ENCODE assay signal across 23 mouse cellular contexts in the genomic region with DNA sequence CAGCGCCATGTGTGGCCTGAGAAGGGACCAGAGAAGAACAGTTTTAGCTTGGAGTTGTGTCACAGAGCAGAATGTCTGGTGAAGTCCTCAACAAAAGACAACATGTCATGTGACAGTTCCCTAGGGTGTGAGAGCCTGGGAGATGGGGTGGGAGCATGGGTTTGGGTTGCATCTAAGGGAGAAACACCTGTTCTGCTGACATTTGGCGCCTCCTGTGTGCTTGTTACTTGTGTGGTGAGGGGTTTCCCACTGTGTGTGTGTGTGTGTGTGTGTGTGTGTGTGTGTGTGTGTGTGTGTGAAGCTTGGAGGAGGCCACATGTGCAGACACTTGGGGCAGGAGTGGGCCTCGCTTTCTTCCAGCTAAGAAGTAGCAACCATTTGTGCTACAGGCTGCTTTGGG.
DNase-seq lines count a peak whose midpoint lies in the region; ATAC-seq and TF ChIP-seq lines count a peak whose summit lies in the region.
"Had no signal": no experiment of that assay in that cellular context is flagged by ENCODE, and none has a peak within 500 bp of the region (broad histone marks: within the 10 kb centered on the region; RNA-seq: fewer than 3 reads in every experiment).

No protein-coding gene starts in this region.

- no peaks in the 10 kb centered on the region for H3K27me3 ChIP-seq in embryonic facial prominence, embryonic 14.5 days (replicated peaks; ENCODE audit: control insufficient read depth, insufficient read depth, low read length)
- no peaks in the 10 kb centered on the region for H3K27me3 ChIP-seq in embryonic facial prominence, embryonic 10.5 days (replicated peaks; ENCODE audit: low read depth, poor library complexity, severe bottlenecking)
- H3K27me3 ChIP-seq in hindbrain, embryonic 10.5 days (ENCODE audit: insufficient read depth, poor library complexity, severe bottlenecking) = no peaks in the 10 kb centered on the region
- H3K27me3 ChIP-seq in hindbrain, embryonic 14.5 days (ENCODE audit: control insufficient read depth, insufficient read depth, low read length) = no peaks in the 10 kb centered on the region
- H3K27me3 ChIP-seq in limb, embryonic 13.5 days = no peaks in the 10 kb centered on the region
- H3K27me3 ChIP-seq in limb, embryonic 10.5 days (ENCODE audit: low read depth, poor library complexity, severe bottlenecking) = no peaks in the 10 kb centered on the region
- no peaks in the 10 kb centered on the region for H3K27me3 ChIP-seq in myocyte (ENCODE audit: control insufficient read depth, insufficient read depth, insufficient read length)
- H3K27me3 ChIP-seq: CH12.LX; embryonic facial prominence, embryonic 13.5 days; forebrain, embryonic 13.5 days; forebrain, embryonic 15.5 days had no signal

- no peaks in the 10 kb centered on the region for H3K36me3 ChIP-seq in embryonic facial prominence, embryonic 14.5 days (ENCODE audit: control insufficient read depth, insufficient read depth, low read length)
- H3K36me3 ChIP-seq in embryonic facial prominence, embryonic 10.5 days (replicated peaks) = no peaks in the 10 kb centered on the region
- no peaks in the 10 kb centered on the region for H3K36me3 ChIP-seq in hindbrain, embryonic 10.5 days
- no peaks in the 10 kb centered on the region for H3K36me3 ChIP-seq in hindbrain, embryonic 14.5 days (replicated peaks; ENCODE audit: control insufficient read depth, insufficient read depth)
- no peaks in the 10 kb centered on the region for H3K36me3 ChIP-seq in limb, embryonic 13.5 days
- H3K36me3 ChIP-seq in limb, embryonic 10.5 days = no peaks in the 10 kb centered on the region
- no peaks in the 10 kb centered on the region for H3K36me3 ChIP-seq in myocyte (ENCODE audit: control insufficient read depth, insufficient read depth)
- H3K36me3 ChIP-seq: embryonic facial prominence, embryonic 13.5 days; forebrain, embryonic 15.5 days; G1E had no signal

- H3K4me2 ChIP-seq in embryonic facial prominence, embryonic 14.5 days (ENCODE audit: low read depth, low read length) = no peak overlapping the region
- no peak overlapping the region for H3K4me2 ChIP-seq in hindbrain, embryonic 14.5 days (replicated peaks)
- no peak overlapping the region for H3K4me2 ChIP-seq in limb, embryonic 13.5 days (replicated peaks)
- H3K4me2 ChIP-seq in myocyte (ENCODE audit: low read depth) = no peak overlapping the region
- H3K4me2 ChIP-seq: embryonic facial prominence, embryonic 13.5 days; forebrain, embryonic 13.5 days; forebrain, embryonic 15.5 days had no signal

- no peak overlapping the region for H3K9ac ChIP-seq in embryonic facial prominence, embryonic 14.5 days (ENCODE audit: low read depth, low read length)
- no peak overlapping the region for H3K9ac ChIP-seq in hindbrain, embryonic 14.5 days
- H3K9ac ChIP-seq in limb, embryonic 13.5 days = no peak overlapping the region
- H3K9ac ChIP-seq: embryonic facial prominence, embryonic 13.5 days; forebrain, embryonic 13.5 days; forebrain, embryonic 15.5 days had no signal

- ATAC-seq in embryonic facial prominence, embryonic 14.5 days (ENCODE audit: low read depth) = 0 out of 2 replicates have a peak, but pooled peaks have one; percentile 33
- ATAC-seq in hindbrain, embryonic 14.5 days (ENCODE audit: low FRiP score) = no peak
- peak; percentile 15; the same call in 1 of the 2 replicates for ATAC-seq in limb, embryonic 13.5 days (ENCODE audit: low FRiP score, low read depth)
- ATAC-seq: activated CD4-positive, CD25-positive, alpha-beta regulatory T cell, adult 4 months; CD4-positive, CD25-positive, alpha-beta regulatory T cell, adult 4 months; forebrain, embryonic 13.5 days; forebrain, embryonic 15.5 days; Patski had no signal

- H3K79me2 ChIP-seq in myocyte (ENCODE audit: control insufficient read depth, insufficient read depth) = no peaks in the 10 kb centered on the region

- no peak for TF ChIP-seq POLR2A in myocyte (IDR thresholded peaks at IDR 0.05; ENCODE audit: insufficient read length, low read depth)

- WGBS in embryonic facial prominence, embryonic 14.5 days = 84% methylated on average over 3 of the region's 3 CpGs
- WGBS in embryonic facial prominence, embryonic 10.5 days = 82% methylated on average over 3 of the region's 3 CpGs
- 80% methylated on average over 3 of the region's 3 CpGs for WGBS in hindbrain, embryonic 10.5 days
- 83% methylated on average over 3 of the region's 3 CpGs for WGBS in hindbrain, embryonic 14.5 days
- WGBS in limb, embryonic 13.5 days = 87% methylated on average over 3 of the region's 3 CpGs
- WGBS in limb, embryonic 10.5 days = 86% methylated on average over 3 of the region's 3 CpGs

- H3K4me3 ChIP-seq in embryonic facial prominence, embryonic 14.5 days (ENCODE audit: low read depth, low read length) = no peak overlapping the region
- no peak overlapping the region for H3K4me3 ChIP-seq in embryonic facial prominence, embryonic 10.5 days
- H3K4me3 ChIP-seq in hindbrain, embryonic 10.5 days = no peak overlapping the region
- H3K4me3 ChIP-seq in hindbrain, embryonic 14.5 days (replicated peaks; ENCODE audit: low read length) = no peak overlapping the region
- H3K4me3 ChIP-seq in limb, embryonic 13.5 days = no peak overlapping the region
- H3K4me3 ChIP-seq in limb, embryonic 10.5 days = no peak overlapping the region
- H3K4me3 ChIP-seq in myocyte = no peak overlapping the region
- H3K4me3 ChIP-seq: embryonic facial prominence, embryonic 13.5 days; forebrain, embryonic 13.5 days; forebrain, embryonic 15.5 days had no signal

- H3K4me1 ChIP-seq in embryonic facial prominence, embryonic 14.5 days (ENCODE audit: control insufficient read depth, insufficient read depth, low read length) = no peaks in the 10 kb centered on the region
- H3K4me1 ChIP-seq in embryonic facial prominence, embryonic 10.5 days = peaks cover 17% of the 10 kb centered on the region
- peaks cover 25% of the 10 kb centered on the region for H3K4me1 ChIP-seq in hindbrain, embryonic 10.5 days (replicated peaks)
- H3K4me1 ChIP-seq in hindbrain, embryonic 14.5 days (replicated peaks; ENCODE audit: control insufficient read depth, insufficient read depth, low read length) = no peaks in the 10 kb centered on the region
- H3K4me1 ChIP-seq in limb, embryonic 13.5 days = peaks cover 13% of the 10 kb centered on the region
- H3K4me1 ChIP-seq in limb, embryonic 10.5 days = peaks cover 15% of the 10 kb centered on the region
- H3K4me1 ChIP-seq: forebrain, embryonic 13.5 days; forebrain, embryonic 15.5 days had no signal

- H3K27ac ChIP-seq in embryonic facial prominence, embryonic 14.5 days (replicated peaks; ENCODE audit: low read depth, low read length) = no peak overlapping the region
- H3K27ac ChIP-seq in embryonic facial prominence, embryonic 10.5 days (replicated peaks) = no peak overlapping the region
- H3K27ac ChIP-seq in hindbrain, embryonic 10.5 days = peak overlapping the region; percentile 53; the same call in 1 of the 2 replicates
- H3K27ac ChIP-seq in hindbrain, embryonic 14.5 days = no peak overlapping the region
- no peak overlapping the region for H3K27ac ChIP-seq in limb, embryonic 13.5 days
- H3K27ac ChIP-seq in limb, embryonic 10.5 days = no peak overlapping the region
- H3K27ac ChIP-seq: embryonic facial prominence, embryonic 13.5 days; forebrain, embryonic 13.5 days; forebrain, embryonic 15.5 days had no signal

- DNase-seq in embryonic facial prominence, embryonic 14.5 days (ENCODE audit: low spot score) = peak; percentile 51
- DNase-seq in embryonic facial prominence, embryonic 10.5 days (ENCODE audit: low spot score) = no peak
- no peak for DNase-seq in hindbrain, embryonic 10.5 days (ENCODE audit: low spot score)
- no peak for DNase-seq in hindbrain, embryonic 14.5 days (ENCODE audit: low spot score)
- no peak for DNase-seq in limb, embryonic 10.5 days (ENCODE audit: low spot score)
- DNase-seq: adrenal gland, adult 8-10 months; adrenal gland, postnatal 14 days; adrenal gland, postnatal 36 days; B cell, adult 2 months; cerebellum, adult 11-12 months; cerebellum, adult 2 months; cerebellum, adult 9-10 months; cerebellum, postnatal 25 days had no signal

- H3K9me3 ChIP-seq in embryonic facial prominence, embryonic 14.5 days (ENCODE audit: control insufficient read depth, low read length) = no peaks in the 10 kb centered on the region
- H3K9me3 ChIP-seq in embryonic facial prominence, embryonic 10.5 days = no peaks in the 10 kb centered on the region
- H3K9me3 ChIP-seq in hindbrain, embryonic 10.5 days = no peaks in the 10 kb centered on the region
- no peaks in the 10 kb centered on the region for H3K9me3 ChIP-seq in hindbrain, embryonic 14.5 days (ENCODE audit: control insufficient read depth, low read length)
- no peaks in the 10 kb centered on the region for H3K9me3 ChIP-seq in limb, embryonic 13.5 days
- H3K9me3 ChIP-seq in limb, embryonic 10.5 days (replicated peaks) = no peaks in the 10 kb centered on the region
- H3K9me3 ChIP-seq: embryonic facial prominence, embryonic 13.5 days; forebrain, embryonic 13.5 days; forebrain, embryonic 15.5 days; G1E had no signal

- H3ac ChIP-seq in myocyte (ENCODE audit: control insufficient read depth, insufficient read length) = no peak overlapping the region

TF ChIP-seq in myocyte, 11 proteins besides CTCF, POLR2A, EP300 and RAD21:
- TF ChIP-seq MYOG (IDR thresholded peaks at IDR 0.05; ENCODE audit: control insufficient read depth in 1 of 3, insufficient read depth in 1 of 3, insufficient read length in 2 of 3, low read depth in 2 of 3) (peak in 2 of 3 experiments; percentile 81 to 94), USF1 (IDR thresholded peaks at IDR 0.05; ENCODE audit: low read depth) (peak; percentile 40), TCF12 (IDR thresholded peaks at IDR 0.05; ENCODE audit: insufficient read depth, poor library complexity, severe bottlenecking) (peak; percentile 57), POLR2AphosphoS2 (IDR thresholded peaks at IDR 0.05; ENCODE audit: insufficient read length, low read depth) (no peak), MYOD1 (IDR thresholded peaks at IDR 0.05; ENCODE audit: control insufficient read depth in 1 of 3, insufficient read length in 2 of 3, low read depth in 2 of 3) (peak in 2 of 3 experiments; percentile 83 to 90), TCF3 (IDR thresholded peaks at IDR 0.05; ENCODE audit: insufficient read length, low read depth) (no peak)
